Mouse (Mus musculus): ENCODE data around the gene Pdzd2. TPM values are rescaled to one million over a fixed set of nuclear protein-coding genes. Genes with fewer than 3 reads are reported as not detected.

Pdzd2 gene
- polyA plus RNA-seq, 1 experiment, result 4.6 TPM

DNA sequence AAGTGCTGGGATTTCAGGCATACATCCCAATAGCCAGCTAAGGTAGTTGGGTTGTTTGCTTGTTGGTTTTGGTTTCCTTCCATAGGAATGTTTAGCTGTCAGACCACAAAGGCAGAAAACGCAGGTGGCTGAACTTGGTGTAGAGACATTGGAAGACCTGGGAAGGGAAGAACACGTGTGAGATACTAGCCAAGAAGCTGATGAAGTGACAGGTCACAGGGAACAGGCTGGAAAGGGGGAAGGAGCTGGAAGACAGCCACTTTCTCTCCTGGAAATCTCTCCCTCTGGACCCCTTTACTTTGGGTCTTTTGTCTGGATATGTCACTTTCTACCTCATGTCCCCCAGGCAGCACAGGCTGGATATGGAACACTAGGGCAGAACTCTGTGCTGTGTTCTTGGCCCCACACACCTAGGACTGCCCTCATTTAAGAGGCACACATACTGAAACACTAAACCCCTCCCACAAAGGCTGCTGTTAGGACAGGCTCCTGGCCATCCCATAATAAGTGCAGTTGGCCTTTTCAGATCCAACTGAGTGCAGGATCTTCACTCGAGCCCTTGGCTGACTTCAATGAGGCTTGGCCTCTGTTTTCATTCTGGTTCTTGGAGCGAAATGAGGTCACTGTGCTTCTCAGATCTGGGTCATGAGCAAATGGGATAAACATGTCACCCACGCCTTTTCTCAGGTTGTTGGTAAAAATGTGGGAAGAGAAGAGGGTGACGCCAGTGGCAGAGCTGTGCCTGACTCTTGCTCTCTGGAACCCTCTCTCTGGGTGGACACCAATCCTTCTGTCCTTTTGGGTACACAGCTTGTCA is 17.8 kb downstream of the Pdzd2 start:
- Histone ChIP-seq H3K27ac (ENCODE audit: control insufficient read depth, insufficient read depth, low read depth, low read length, poor library complexity) (no peak overlapping the region), H3K4me1 (ENCODE audit: control insufficient read depth, insufficient read depth, low read length) (no peaks in the 10 kb centered on the region), H3K4me3 (replicated peaks; ENCODE audit: control insufficient read depth, low read depth, low read length) (no peak overlapping the region)
- WGBS, result 74% methylated on average over 6 of the region's 6 CpGs
- TF ChIP-seq CTCF (IDR thresholded peaks at IDR 0.05; ENCODE audit: control insufficient read depth, insufficient read depth, low read length), result no peak
- no peak for TF ChIP-seq POLR2A (IDR thresholded peaks at IDR 0.05; ENCODE audit: borderline replicate concordance, control insufficient read depth, low read depth, low read length)

DNA sequence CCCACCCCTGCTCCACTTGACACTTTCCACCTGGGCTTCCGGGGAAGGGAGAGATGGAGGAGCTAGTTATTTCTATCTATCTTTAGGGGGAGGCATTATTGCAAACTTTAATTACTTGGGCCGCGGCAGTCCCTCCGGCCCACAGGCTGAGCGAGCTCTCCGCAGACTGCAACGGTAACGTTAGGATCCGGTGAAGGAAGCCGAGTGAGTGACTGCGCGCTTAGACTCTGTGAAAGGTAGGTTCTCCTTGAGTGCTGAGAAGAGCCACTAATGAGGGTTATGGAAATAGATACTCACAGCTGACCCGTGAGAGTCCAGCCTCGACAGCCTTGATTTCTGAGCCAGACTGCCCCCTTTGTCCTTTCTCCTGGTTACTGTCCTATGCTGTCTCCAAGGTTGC is 20.9 kb downstream of the Pdzd2 start:
- no peak overlapping the region for H3K27ac ChIP-seq (ENCODE audit: control insufficient read depth, insufficient read depth, low read depth, low read length, poor library complexity)
- no peak for TF ChIP-seq CTCF (IDR thresholded peaks at IDR 0.05; ENCODE audit: control insufficient read depth, insufficient read depth, low read length)
- no peak for TF ChIP-seq POLR2A (IDR thresholded peaks at IDR 0.05; ENCODE audit: borderline replicate concordance, control insufficient read depth, low read depth, low read length)
- H3K4me3 ChIP-seq (replicated peaks; ENCODE audit: control insufficient read depth, low read depth, low read length), result no peak overlapping the region
- 93% methylated on average over 14 of the region's 14 CpGs for WGBS
- no peaks in the 10 kb centered on the region for H3K4me1 ChIP-seq (ENCODE audit: control insufficient read depth, insufficient read depth, low read length)

DNA sequence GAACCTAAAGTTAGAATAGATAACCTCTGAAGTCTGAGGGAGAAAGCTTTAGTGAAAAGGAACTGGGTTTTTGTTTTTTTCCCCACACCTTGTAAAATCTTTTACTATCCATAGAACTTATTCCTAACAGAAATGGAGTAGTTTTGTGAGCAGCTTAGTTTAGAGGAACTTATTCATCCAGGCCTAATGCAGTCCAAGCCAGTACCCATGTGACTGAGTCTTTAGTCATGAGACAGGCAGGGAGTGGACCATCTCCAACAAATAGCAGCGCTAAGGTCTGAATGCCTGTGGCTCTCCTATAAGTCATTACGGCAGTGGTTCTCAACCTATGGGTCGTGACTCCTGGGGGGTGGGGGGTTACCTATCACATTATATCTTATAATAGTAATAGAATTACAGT is 22.3 kb downstream of the Pdzd2 start:
- Histone ChIP-seq H3K4me1 (ENCODE audit: control insufficient read depth, insufficient read depth, low read length) (no peaks in the 10 kb centered on the region), H3K4me3 (replicated peaks; ENCODE audit: control insufficient read depth, low read depth, low read length) (no peak overlapping the region), H3K27ac (ENCODE audit: control insufficient read depth, insufficient read depth, low read depth, low read length, poor library complexity) (no peak overlapping the region)
- no peak for TF ChIP-seq POLR2A (IDR thresholded peaks at IDR 0.05; ENCODE audit: borderline replicate concordance, control insufficient read depth, low read depth, low read length)
- TF ChIP-seq CTCF (IDR thresholded peaks at IDR 0.05; ENCODE audit: control insufficient read depth, insufficient read depth, low read length), result no peak
- 83% methylated on average over 3 of the region's 3 CpGs for WGBS

GRCm38 (mm10) chr15:12716881-12717280 is 22.8 kb downstream of the Pdzd2 start:
- 82% methylated on average over 8 of the region's 8 CpGs for WGBS
- H3K27ac ChIP-seq (ENCODE audit: control insufficient read depth, insufficient read depth, low read depth, low read length, poor library complexity), result no peak overlapping the region

DNA sequence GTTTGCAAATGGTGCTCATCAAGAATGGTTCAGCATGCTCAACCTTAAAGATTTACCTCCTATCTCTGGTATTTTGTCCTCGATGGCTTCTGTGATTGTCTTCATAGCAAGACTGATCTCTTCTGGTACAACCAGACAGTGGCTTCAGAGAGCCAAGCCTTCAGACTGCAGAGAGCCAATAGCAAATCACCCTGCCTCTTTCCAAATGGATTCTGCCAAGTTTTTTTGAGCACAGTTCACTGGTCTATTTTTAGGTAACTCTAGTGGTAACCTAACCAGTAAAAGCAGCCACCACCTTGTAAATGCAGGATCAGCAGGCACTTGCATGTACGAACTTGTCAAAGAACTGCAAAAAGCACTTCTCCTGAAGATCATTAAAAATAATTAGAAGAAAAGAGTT is 25.4 kb downstream of the Pdzd2 start:
- WGBS, result 89% methylated on average over 2 of the region's 2 CpGs
- TF ChIP-seq POLR2A (IDR thresholded peaks at IDR 0.05; ENCODE audit: borderline replicate concordance, control insufficient read depth, low read depth, low read length) (no peak), CTCF (IDR thresholded peaks at IDR 0.05; ENCODE audit: control insufficient read depth, insufficient read depth, low read length) (no peak)
- no peaks in the 10 kb centered on the region for H3K4me1 ChIP-seq (ENCODE audit: control insufficient read depth, insufficient read depth, low read length)
- no peak overlapping the region for H3K27ac ChIP-seq (ENCODE audit: control insufficient read depth, insufficient read depth, low read depth, low read length, poor library complexity)
- H3K4me3 ChIP-seq (replicated peaks; ENCODE audit: control insufficient read depth, low read depth, low read length), result no peak overlapping the region

More at GRCm38 (mm10) chr15:12716881-12717280, 22.8 kb downstream of the Pdzd2 start:
- no peak overlapping the region for H3K4me3 ChIP-seq (replicated peaks; ENCODE audit: control insufficient read depth, low read depth, low read length)
- H3K4me1 ChIP-seq (ENCODE audit: control insufficient read depth, insufficient read depth, low read length), result no peaks in the 10 kb centered on the region
- TF ChIP-seq CTCF (IDR thresholded peaks at IDR 0.05; ENCODE audit: control insufficient read depth, insufficient read depth, low read length) (no peak), POLR2A (IDR thresholded peaks at IDR 0.05; ENCODE audit: borderline replicate concordance, control insufficient read depth, low read depth, low read length) (no peak)

GRCm38 (mm10) chr15:12713216-12713615 is 26.5 kb downstream of the Pdzd2 start:
- Histone ChIP-seq H3K4me3 (replicated peaks; ENCODE audit: control insufficient read depth, low read depth, low read length) (no peak overlapping the region), H3K27ac (ENCODE audit: control insufficient read depth, insufficient read depth, low read depth, low read length, poor library complexity) (no peak overlapping the region), H3K4me1 (ENCODE audit: control insufficient read depth, insufficient read depth, low read length) (no peaks in the 10 kb centered on the region)
- WGBS, result 74% methylated on average over 2 of the region's 2 CpGs
- no peak for TF ChIP-seq POLR2A (IDR thresholded peaks at IDR 0.05; ENCODE audit: borderline replicate concordance, control insufficient read depth, low read depth, low read length)
- TF ChIP-seq CTCF (IDR thresholded peaks at IDR 0.05; ENCODE audit: control insufficient read depth, insufficient read depth, low read length), result no peak

- WGBS, result 82% methylated on average over 3 of the region's 3 CpGs
- Histone ChIP-seq H3K4me3 (replicated peaks; ENCODE audit: control insufficient read depth, low read depth, low read length) (no peak overlapping the region), H3K4me1 (ENCODE audit: control insufficient read depth, insufficient read depth, low read length) (no peaks in the 10 kb centered on the region)
These were observed 29.7 kb downstream of the Pdzd2 start for GRCm38 (mm10) chr15:12710036-12710435.

DNA sequence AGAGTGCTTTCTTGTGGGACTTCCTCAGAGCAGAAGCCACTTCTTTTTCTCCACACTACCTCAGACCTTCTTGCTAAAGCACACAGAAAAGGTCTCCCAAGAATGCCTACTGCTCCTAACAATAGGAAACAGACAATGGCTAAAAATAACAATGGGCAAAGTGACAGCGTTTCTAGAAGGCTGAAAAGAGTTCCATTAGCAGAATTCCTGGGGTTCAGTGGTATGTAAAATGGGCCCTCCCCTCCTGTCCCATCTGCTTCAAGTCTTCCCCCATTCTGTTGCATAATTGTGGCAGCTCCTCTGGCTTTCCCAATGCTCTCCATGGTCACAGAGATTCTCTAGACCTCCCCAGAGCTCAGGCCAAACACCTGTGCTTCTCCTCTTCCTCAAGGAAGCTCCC is 31.4 kb downstream of the Pdzd2 start:
- H3K27ac ChIP-seq (ENCODE audit: control insufficient read depth, insufficient read depth, low read depth, low read length, poor library complexity), result no peak overlapping the region
- H3K4me1 ChIP-seq (ENCODE audit: control insufficient read depth, insufficient read depth, low read length), result no peaks in the 10 kb centered on the region
- H3K4me3 ChIP-seq (replicated peaks; ENCODE audit: control insufficient read depth, low read depth, low read length), result no peak overlapping the region
- TF ChIP-seq POLR2A (IDR thresholded peaks at IDR 0.05; ENCODE audit: borderline replicate concordance, control insufficient read depth, low read depth, low read length), result no peak
- no peak for TF ChIP-seq CTCF (IDR thresholded peaks at IDR 0.05; ENCODE audit: control insufficient read depth, insufficient read depth, low read length)
- WGBS, result 31% methylated on average over 1 of the region's 1 CpGs

More at GRCm38 (mm10) chr15:12710036-12710435, 29.7 kb downstream of the Pdzd2 start:
- TF ChIP-seq CTCF (IDR thresholded peaks at IDR 0.05; ENCODE audit: control insufficient read depth, insufficient read depth, low read length) (no peak), POLR2A (IDR thresholded peaks at IDR 0.05; ENCODE audit: borderline replicate concordance, control insufficient read depth, low read depth, low read length) (no peak)
- H3K27ac ChIP-seq (ENCODE audit: control insufficient read depth, insufficient read depth, low read depth, low read length, poor library complexity), result no peak overlapping the region

Data from bone marrow, adult 2 months (tissue).